Mouse (Mus musculus): ENCODE results near the gene 4931406C07Rik. TPM values are rescaled to one million over a fixed set of nuclear protein-coding genes. Genes with fewer than 3 reads are reported as not detected.

4931406C07Rik gene
- total RNA-seq, 2 experiments from 2014 or later = 6.1 to 6.5 TPM

DNA sequence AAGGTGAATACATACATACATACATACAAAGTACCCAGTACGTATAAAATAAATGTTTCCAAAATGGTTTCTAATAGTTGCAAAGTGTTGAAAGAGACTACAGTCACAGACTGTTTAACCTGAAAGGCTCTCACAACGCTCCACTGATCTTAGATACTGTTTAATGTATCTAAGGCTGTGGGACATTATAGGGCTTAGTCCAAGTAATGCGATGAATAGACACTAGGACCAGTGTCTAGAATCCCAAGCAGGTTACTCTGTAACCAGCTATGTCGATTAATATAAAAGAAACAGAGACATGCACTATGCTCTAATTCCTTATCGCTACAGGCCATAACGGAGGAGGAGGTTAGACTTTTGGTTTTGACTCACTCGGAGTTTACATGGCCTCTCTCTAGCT lies 9.1 kb downstream of the 4931406C07Rik start:
- intact Hi-C loops (cut with DNase I) = no loop called here
- DNase-seq = no peak

DNA sequence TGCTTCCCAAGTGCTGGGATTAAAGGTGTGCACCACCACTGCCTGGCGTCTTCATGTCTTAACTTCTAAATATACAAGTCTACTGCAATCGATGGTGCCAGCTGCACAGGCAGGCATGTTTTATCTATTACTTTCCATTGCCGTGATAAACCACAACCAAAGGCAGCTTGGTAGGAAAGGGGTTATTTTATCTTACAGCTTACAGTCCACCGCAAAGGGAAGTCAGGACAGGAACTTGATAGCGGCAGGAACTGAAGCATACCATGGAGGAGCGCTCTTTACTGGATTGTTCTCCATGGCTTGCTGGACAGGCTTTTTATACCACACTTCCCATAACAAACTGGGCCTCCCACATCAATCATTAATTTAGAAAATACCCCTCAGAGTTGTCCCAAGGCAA lies 17.0 kb downstream of the 4931406C07Rik start:
- intact Hi-C loops (cut with DNase I) = loop anchor here (10.0 kb wide), 1 partner anchor 254 kb away; no protein-coding TSS in a partner anchor
- DNase-seq = no peak

GRCm38 (mm10) chr9:15288402-15288801 lies 17.8 kb downstream of the 4931406C07Rik start:
- intact Hi-C loops (cut with DNase I) = loop anchor here (10.0 kb wide), 1 partner anchor 254 kb away; no protein-coding TSS in a partner anchor
- no peak for DNase-seq

- intact Hi-C loops (cut with DNase I) = loop anchor here (10.0 kb wide), 1 partner anchor 253 kb away; no protein-coding TSS in a partner anchor
- DNase-seq = no peak
Measured at GRCm38 (mm10) chr9:15287846-15288245, 18.4 kb downstream of the 4931406C07Rik start.

DNA sequence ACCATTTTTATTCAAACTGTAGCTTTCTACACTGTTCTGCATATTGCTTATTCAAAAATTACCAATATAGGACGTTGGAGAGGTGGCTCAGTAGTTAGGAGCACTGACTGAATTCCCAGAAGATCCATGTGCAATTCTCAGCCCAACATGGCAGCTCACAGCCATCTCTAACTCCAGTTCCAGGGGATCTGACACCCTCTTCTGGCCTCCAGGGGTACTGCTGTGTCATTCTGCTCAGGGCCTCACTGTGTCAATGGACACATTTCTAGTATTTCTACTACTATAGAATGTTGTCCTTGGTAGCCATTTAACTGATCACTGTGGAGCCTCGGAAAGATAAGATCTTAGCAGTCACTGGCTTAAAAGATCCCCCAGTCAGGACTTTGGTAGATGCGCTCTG lies 20.8 kb downstream of the 4931406C07Rik start:
- intact Hi-C loops (cut with DNase I) = loop anchor here (10.0 kb wide), 1 partner anchor 251 kb away; no protein-coding TSS in a partner anchor

GRCm38 (mm10) chr9:15280491-15280879 lies 25.8 kb downstream of the 4931406C07Rik start:
- intact Hi-C loops (cut with DNase I) = loop anchor here (10.0 kb wide), 1 partner anchor 246 kb away; no protein-coding TSS in a partner anchor
- DNase-seq = no peak

More for the DNA sequence above, 20.8 kb downstream of the 4931406C07Rik start:
- DNase-seq = no peak

DNA sequence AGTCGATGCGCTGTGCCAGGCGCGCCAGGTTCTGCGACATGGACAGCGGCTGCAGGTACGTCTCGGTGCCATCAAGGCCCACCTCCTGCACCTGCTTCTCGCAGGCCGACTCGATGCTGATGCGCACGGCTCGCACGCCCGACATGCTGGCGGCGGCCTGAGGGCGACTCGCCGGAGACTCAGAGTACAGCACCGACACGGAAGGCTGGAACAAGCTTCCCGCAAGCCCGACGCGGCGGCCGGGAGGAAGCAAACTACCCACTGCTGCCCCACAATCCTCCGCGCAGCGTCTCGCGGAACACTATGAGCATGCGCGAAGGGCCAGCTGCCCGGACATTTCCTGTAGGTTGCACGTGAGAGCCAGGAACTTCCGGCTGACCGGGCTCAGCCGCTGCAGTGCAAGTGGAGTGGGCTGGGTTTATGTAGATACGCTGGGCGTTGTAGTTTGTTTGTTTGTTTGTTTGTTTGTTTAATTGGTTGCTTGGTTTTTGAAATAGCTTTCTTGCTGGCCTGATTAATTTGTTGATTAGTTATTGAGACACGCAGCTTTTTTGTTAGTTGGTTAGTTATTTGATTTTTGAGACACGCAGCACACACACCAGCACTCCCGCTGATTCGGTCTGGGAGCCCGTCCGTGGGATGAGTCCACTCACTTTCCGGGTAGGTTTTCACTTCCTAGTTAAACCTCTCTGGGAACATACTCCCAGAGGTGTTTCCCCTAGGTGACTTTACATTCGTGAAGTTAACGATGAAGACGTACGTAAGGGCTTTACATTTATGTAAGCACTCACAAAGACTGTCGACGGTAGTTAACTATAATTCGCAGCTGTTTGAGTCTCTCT lies 26.4 kb downstream of the 4931406C07Rik start, which contains the start of gene Med17:
Med17 (minus strand) TSS at position 283 of the 842 bp plus-strand sequence.
- intact Hi-C loops (cut with DNase I) = loop anchor here (1.0 to 10.0 kb wide), 2 partner anchors 26 to 245 kb away; partner anchors contain the start of genes 4931406C07Rik and Taf1d
- DNase-seq = peak; percentile 92 to 93

- DNase-seq = no peak
- intact Hi-C loops (cut with DNase I) = loop anchor here (1.0 kb wide), 1 partner anchor 27 kb away; the partner anchor contains the start of genes 4931406C07Rik and Taf1d
Measured at GRCm38 (mm10) chr9:15279139-15279648, 27.1 kb downstream of the 4931406C07Rik start.

GRCm38 (mm10) chr9:15278343-15278742 lies 27.9 kb downstream of the 4931406C07Rik start:
- DNase-seq = no peak
- intact Hi-C loops (cut with DNase I) = no loop called here

DNA sequence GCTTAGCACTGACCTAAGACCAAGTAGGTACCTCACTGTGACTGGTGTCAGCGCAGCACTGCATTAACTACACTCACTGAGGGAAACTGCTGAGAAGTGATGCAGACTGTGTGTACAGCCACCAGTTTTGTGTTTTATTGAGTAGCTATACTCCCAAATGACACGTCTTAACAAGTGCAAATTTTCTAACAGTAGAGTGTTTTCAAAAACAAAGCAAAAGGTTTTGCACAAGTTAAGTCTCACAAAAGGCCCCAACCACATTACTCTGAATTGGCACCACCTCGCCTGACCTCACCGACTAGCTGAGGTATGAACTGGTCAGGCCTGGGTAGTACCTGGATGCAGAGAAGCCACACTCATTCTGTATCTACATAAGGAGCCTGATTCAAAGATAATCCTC lies 29.4 kb downstream of the 4931406C07Rik start:
- no peak for DNase-seq
- intact Hi-C loops (cut with DNase I) = no loop called here

DNA sequence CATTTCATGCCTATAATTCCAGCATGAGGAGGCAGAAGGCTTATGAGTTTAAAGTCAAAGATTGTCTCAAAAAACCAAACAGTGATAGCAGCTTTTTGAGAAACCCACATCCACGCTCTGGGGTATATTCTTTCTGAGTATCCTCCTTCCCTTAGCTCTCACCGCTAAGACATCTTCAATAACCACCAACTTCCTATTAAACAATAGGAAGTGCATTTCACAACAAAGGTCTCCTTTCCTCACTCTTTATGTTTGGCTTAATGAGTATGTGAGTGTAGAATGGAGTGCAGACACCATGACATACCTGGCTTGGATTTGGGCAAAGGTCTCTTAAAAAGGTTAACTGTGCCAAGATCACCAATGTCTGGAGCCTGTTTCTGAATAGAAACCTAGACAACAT lies 32.3 kb downstream of the 4931406C07Rik start:
- intact Hi-C loops (cut with DNase I) = no loop called here
- no peak for DNase-seq

DNA sequence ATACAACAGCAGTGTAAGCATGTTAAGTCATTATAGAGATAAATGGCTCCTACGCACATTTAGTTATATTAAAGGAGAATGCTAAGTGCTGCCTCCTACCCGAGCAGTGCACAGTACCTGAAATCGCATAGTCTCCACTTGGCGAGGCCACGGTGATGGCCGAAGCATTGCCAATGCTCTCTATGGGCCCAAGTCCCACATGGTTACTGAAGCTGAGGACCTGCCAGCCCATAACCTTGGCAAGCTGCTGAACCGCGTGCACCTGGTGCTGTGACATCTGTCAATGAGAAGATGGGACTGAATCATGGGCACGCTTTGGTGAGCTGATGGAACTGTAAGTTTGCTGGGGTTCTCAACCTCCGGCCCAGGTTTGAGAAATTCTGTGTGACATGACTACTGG lies 42.8 kb downstream of the 4931406C07Rik start:
- intact Hi-C loops (cut with DNase I) = no loop called here
- DNase-seq = no peak

- intact Hi-C loops (cut with DNase I) = no loop called here
- DNase-seq = no peak
Measured at GRCm38 (mm10) chr9:15261980-15262379, 44.3 kb downstream of the 4931406C07Rik start.

DNA sequence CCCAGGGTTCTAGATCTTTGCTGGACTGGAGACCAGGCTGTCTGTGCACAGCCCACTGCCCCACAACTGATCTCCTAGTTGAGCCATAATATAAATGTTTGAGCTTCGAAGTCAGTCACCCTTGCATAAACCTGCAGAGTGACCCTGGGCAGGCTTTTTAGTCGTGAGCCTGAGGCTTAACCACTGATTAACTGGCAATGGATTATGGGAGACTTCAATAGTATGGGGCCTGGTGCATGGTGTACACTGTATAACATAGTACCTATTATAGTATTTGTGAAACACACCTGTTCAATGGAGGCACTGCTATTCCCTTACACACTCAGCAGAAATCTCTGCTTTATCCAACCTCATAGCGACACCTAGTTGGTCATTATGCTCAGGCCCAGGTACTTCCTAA lies 50.0 kb downstream of the 4931406C07Rik start:
- intact Hi-C loops (cut with DNase I) = no loop called here
- no peak for DNase-seq

DNA sequence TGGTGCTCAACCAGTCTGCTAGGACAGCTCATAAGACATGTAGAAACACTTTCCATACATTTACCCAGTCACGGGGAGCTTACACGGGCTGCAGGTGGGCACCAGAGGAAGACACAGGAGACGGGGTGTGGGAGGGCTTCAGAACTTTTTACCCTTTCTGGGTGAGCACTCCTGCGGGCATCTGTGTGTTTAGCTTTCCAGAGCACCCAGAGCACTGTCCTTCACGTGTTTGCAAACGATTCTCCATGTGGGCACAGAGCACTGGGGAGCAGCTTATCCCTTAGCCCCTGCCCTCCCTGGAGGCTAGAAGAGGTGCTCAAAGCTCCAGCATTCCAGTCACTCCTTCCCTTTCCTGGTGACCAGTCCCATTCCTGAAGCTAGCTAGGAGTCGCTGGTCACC lies 51.7 kb downstream of the 4931406C07Rik start:
- DNase-seq = no peak
- intact Hi-C loops (cut with DNase I) = no loop called here

- no peak for DNase-seq
- intact Hi-C loops (cut with DNase I) = no loop called here
Measured at GRCm38 (mm10) chr9:15252196-15252595, 54.1 kb downstream of the 4931406C07Rik start.

DNA sequence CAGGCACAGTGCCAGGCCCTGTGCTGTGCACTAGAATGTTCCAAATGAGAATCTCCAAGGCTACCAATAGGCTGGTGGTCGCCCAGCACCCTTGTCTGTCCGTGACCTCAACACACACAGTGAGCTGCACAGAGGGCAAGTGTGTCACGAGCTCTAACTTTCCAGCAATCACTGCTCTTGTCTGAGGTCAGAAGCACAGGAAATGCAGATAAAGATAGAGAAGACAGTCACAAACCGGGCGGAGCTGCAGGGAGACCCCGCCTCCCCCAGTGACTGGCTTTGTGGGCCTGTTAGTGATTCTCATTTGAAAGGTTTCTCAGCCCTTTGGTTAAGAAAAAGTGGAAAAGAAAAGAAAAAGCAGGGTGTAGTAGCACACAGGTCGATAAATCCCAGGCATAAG lies 55.9 kb downstream of the 4931406C07Rik start:
- intact Hi-C loops (cut with DNase I) = no loop called here
- DNase-seq = no peak

DNA sequence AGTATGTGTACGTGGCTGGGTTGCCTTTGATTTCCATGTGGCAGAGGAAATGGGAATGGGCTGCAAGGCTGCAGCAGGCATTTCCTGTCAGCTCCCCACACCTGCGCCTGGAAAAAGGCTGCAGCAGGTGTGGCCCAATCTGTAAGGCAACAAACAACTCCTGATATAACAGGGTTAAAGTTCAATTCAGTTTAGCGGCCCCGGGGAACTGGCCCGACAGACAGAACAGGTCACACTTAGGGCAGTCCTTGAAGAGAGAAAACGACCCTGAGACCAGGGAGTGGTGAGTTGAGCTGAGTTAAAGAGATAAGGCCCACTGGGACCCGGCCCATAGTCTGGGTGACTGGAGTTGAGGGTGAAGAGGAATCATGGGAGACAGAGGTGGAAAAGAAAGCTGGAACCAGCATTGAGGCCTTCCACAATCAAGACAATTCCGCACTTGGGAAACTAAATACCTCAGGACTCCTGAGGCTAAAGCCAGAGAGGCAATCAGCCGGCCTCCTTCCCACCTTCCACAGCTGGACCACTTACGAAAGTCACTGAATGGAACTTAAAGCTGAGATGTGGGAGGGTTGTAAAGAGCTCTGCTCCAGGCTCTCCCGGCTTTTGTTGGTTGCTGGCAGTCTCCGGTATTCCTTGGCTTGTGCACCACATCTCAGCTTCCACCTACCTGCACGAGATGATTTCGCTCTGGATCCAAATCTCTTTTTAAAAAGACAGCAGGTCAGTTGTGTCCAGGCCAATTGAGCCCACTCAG lies 60.8 kb downstream of the 4931406C07Rik start:
- DNase-seq = no peak
- intact Hi-C loops (cut with DNase I) = no loop called here

DNA sequence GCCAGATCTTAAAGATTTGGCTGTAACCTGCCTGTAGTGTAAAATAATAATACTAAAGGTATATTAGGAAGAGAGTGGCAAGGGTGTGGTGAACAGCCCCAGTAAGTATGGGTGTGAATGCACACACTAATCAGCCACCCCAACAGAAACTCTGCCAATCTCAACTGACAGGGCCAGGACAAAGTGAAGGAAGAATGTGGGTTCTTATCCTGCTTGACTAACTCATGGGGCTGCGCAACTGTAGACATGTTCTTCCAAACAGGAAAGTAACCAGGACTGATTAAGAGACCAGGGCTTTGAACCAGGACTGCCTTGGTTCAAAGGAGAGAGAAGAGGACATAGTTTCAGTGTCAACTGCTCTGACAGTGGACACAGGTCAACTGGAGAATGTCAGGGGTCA lies 64.1 kb downstream of the 4931406C07Rik start:
- no peak for DNase-seq
- intact Hi-C loops (cut with DNase I) = no loop called here

GRCm38 (mm10) chr9:15241596-15241939 lies 64.7 kb downstream of the 4931406C07Rik start:
- intact Hi-C loops (cut with DNase I) = no loop called here
- DNase-seq = peak; percentile 17 to 46

Measured in heart, postnatal 36 days (tissue).